Mouse (Mus musculus) spleen, adult 2 months (tissue): ENCODE results near the gene Tor3a.

ENCODE experiments used
- CTCF ChIP-seq: fragments of 200-500 bp; IDR thresholded peaks from 2 replicates; pipeline ENCODE4 v1.5.1; 2011; ENCODE audit warnings: mild to moderate bottlenecking, inconsistent platforms; ENCODE audit not compliant: insufficient read depth, insufficient read length, insufficient replicate concordance; ENCODE audit errors: extremely low read depth
- POLR2A ChIP-seq: fragments of 200-500 bp; IDR thresholded peaks from 2 replicates; pipeline ENCODE4 v1.6.1; 2011; ENCODE audit warnings: low read depth, low read length, inconsistent platforms

DNA sequence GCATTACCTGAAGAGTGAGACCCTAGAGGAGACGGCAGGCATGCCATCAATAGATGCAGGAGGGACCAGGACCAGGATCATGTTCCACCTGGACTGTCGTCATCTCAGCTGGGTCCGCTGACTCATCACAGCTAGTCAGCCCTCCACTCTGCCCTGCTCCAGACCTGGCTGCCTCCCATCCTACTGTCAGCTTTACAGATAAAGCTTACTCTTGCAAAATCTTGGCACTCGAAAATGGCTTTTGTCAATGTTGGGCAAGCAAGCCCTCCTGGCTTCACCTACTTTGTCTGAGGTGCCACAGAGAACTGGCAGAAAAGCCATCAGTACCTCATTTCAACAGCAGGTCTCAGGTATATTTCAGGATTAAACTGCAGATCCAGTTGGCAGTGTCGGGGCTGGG is 15.5 kb downstream of the Tor3a start:
- TF ChIP-seq POLR2A (no peak), CTCF (no peak)
